Mouse (Mus musculus) lung, adult 10 weeks (tissue): ENCODE data around the gene AU015836. TPM values are rescaled to one million over a fixed set of nuclear protein-coding genes. Genes with fewer than 3 reads are reported as not detected.

Experiments used
- polyA plus RNA-seq: library from polyadenylated mRNA; stranded (reverse); fragments of 350-450 nt; fragmentation: Illumina TruSeq; extraction: RNeasy Lipid Tissue Mini Kit (QIAGEN cat#74804); gene quantifications from one replicate; pipeline ENCODE4 v1.2.3, GENCODE M21; 2014; ENCODE audit warnings: low read depth, low replicate concordance; ENCODE audit not compliant: insufficient read depth

The AU015836 gene
- 0.08 TPM for polyA plus RNA-seq

DNA sequence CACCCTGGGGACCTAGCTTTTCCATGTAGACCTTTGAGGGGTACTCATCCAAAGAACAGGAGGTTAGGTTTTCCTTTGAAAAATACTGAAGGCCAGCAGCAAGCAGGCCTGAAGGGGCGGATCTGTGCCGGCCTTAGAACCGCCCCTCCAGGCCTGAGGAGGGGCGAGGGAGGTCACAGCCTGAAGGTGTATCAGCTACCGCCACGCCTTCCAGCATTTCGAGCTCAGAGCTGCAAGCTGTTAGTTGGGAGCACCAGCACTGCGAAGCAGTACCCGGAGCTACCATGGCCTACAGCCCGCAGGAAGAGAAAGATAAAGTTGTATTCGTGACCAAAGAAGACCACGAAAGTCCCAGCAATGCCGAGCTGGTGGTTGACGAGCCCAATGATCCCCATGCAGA, at the start of gene AU015836:
Gene AU015836, plus strand, starts transcription at position 216 of the 400 bp plus-strand sequence.

Other genes with a start within 250 kb of the AU015836 start
- 15.1 TPM for gene Pdk3, start 136.5 kb upstream of the AU015836 start, polyA plus RNA-seq
- 8.3 TPM for gene Zfx, start 155.0 kb downstream of the AU015836 start, polyA plus RNA-seq
- 68.5 TPM for gene Eif2s3x, start 244.2 kb downstream of the AU015836 start, polyA plus RNA-seq